8 mouse cellular contexts compared by ENCODE assay signal in genomic region chr5:148398451-148398765, GRCm38 (mm10). TPM values are rescaled to one million over a fixed set of nuclear protein-coding genes. Genes with fewer than 3 reads are reported as not detected.
DNase-seq lines count a peak whose midpoint lies in the region; ATAC-seq and TF ChIP-seq lines count a peak whose summit lies in the region.

No protein-coding gene starts in this region.

- no peak for TF ChIP-seq POLR2A in embryonic fibroblast, embryonic 13.5 days (IDR thresholded peaks at IDR 0.05; ENCODE audit: low read depth, low read length)

- no peak for ATAC-seq in neural tube, embryonic 11.5 days (ENCODE audit: insufficient read depth, low FRiP score, low TSS enrichment)
- ATAC-seq in limb, embryonic 13.5 days (ENCODE audit: low FRiP score, low read depth) = no peak
- no peak for ATAC-seq in stomach, embryonic 16.5 days (ENCODE audit: insufficient read depth, low FRiP score)

- peak overlapping the region; percentile 82 for H3K4me3 ChIP-seq in neural tube, embryonic 11.5 days (ENCODE audit: low read depth, low read length)
- H3K4me3 ChIP-seq in embryonic fibroblast, embryonic 13.5 days (ENCODE audit: insufficient read depth, low read length) = peak overlapping the region; percentile 76
- H3K4me3 ChIP-seq in limb, embryonic 13.5 days = peak overlapping the region; percentile 74
- H3K4me3 ChIP-seq in stomach, embryonic 16.5 days (replicated peaks; ENCODE audit: low read length) = peak overlapping the region; percentile 86

- H3K27ac ChIP-seq in neural tube, embryonic 11.5 days (ENCODE audit: low read depth, low read length) = no peak overlapping the region
- peak overlapping the region; percentile 61 for H3K27ac ChIP-seq in embryonic fibroblast, embryonic 13.5 days (ENCODE audit: insufficient read depth, low read length)
- no peak overlapping the region for H3K27ac ChIP-seq in limb, embryonic 13.5 days
- peak overlapping the region; percentile 18; the same call in 1 of the 2 replicates for H3K27ac ChIP-seq in stomach, embryonic 16.5 days (ENCODE audit: low read length)

- no peak for DNase-seq in neural tube, embryonic 11.5 days (ENCODE audit: low spot score)
- DNase-seq in neural tube, embryonic 10.5 days (ENCODE audit: extremely low spot score, low spot score) = no peak
- no peak for DNase-seq in urinary bladder, postnatal 10 days (ENCODE audit: low spot score)
- DNase-seq in right cerebral cortex, postnatal 4 days = no peak
- no peak for DNase-seq in embryo, embryonic 10 days (ENCODE audit: low spot score)

- TF ChIP-seq CTCF in embryonic fibroblast, embryonic 13.5 days (IDR thresholded peaks at IDR 0.05; ENCODE audit: borderline replicate concordance, insufficient read depth, low read length) = no peak

- H3K4me2 ChIP-seq in neural tube, embryonic 11.5 days (ENCODE audit: low read depth) = peak overlapping the region; percentile 100
- H3K4me2 ChIP-seq in limb, embryonic 13.5 days (replicated peaks) = peak overlapping the region; percentile 100
- peak overlapping the region; percentile 91 for H3K4me2 ChIP-seq in stomach, embryonic 16.5 days (ENCODE audit: low read depth, low read length)

- H3K36me3 ChIP-seq in neural tube, embryonic 11.5 days (ENCODE audit: control insufficient read depth, insufficient read depth, low read length) = no peaks in the 10 kb centered on the region
- peaks cover 6% of the 10 kb centered on the region; the same call in 1 of the 2 replicates for H3K36me3 ChIP-seq in limb, embryonic 13.5 days
- H3K36me3 ChIP-seq in stomach, embryonic 16.5 days (ENCODE audit: control insufficient read depth, insufficient read depth, low read length) = no peaks in the 10 kb centered on the region

- peaks cover 5% of the 10 kb centered on the region; the same call in 1 of the 2 replicates for H3K4me1 ChIP-seq in neural tube, embryonic 11.5 days (ENCODE audit: control insufficient read depth, insufficient read depth, low read length)
- 0 out of 2 replicates have a peak, but pooled peaks cover 2% of the 10 kb centered on the region for H3K4me1 ChIP-seq in embryonic fibroblast, embryonic 13.5 days (ENCODE audit: control insufficient read depth, insufficient read depth, low read length)
- 0 out of 2 replicates have a peak, but pooled peaks cover 8% of the 10 kb centered on the region for H3K4me1 ChIP-seq in limb, embryonic 13.5 days
- peaks cover 11% of the 10 kb centered on the region; the same call in 1 of the 2 replicates for H3K4me1 ChIP-seq in stomach, embryonic 16.5 days (ENCODE audit: control insufficient read depth, insufficient read depth, low read length)

- no peaks in the 10 kb centered on the region for H3K9me3 ChIP-seq in neural tube, embryonic 11.5 days (ENCODE audit: control insufficient read depth, low read length)
- H3K9me3 ChIP-seq in limb, embryonic 13.5 days = no peaks in the 10 kb centered on the region
- no peaks in the 10 kb centered on the region for H3K9me3 ChIP-seq in stomach, embryonic 16.5 days (replicated peaks; ENCODE audit: control insufficient read depth, low read length)

- no peaks in the 10 kb centered on the region for H3K27me3 ChIP-seq in neural tube, embryonic 11.5 days (ENCODE audit: control insufficient read depth, insufficient read depth, low read length)
- H3K27me3 ChIP-seq in limb, embryonic 13.5 days = peaks cover 4% of the 10 kb centered on the region; the same call in 1 of the 2 replicates
- no peaks in the 10 kb centered on the region for H3K27me3 ChIP-seq in stomach, embryonic 16.5 days (ENCODE audit: control insufficient read depth, insufficient read depth, low read length)

- 63% methylated on average over 6 of the region's 6 CpGs for WGBS in neural tube, embryonic 11.5 days
- WGBS in limb, embryonic 13.5 days = 57% methylated on average over 6 of the region's 6 CpGs
- WGBS in stomach, embryonic 16.5 days = 47% methylated on average over 6 of the region's 6 CpGs

- H3K9ac ChIP-seq in neural tube, embryonic 11.5 days (ENCODE audit: low read length) = peak overlapping the region; percentile 87; the same call in 1 of the 2 replicates
- peak overlapping the region; percentile 80; the same call in 1 of the 2 replicates for H3K9ac ChIP-seq in limb, embryonic 13.5 days
- peak overlapping the region; percentile 85; the same call in 1 of the 2 replicates for H3K9ac ChIP-seq in stomach, embryonic 16.5 days (ENCODE audit: low read length)

RNA-seq across cellular contexts. Expression of gene Slc7a1, which starts 1.3 kb away (rescaled TPM):
- 27.1 and 28.5 TPM in 2 replicates for polyA plus RNA-seq in neural tube, embryonic 11.5 days (2014; fragmentation: Nextera tagmentation; extraction: Ambion mirVana)
- 61.1 and 63.0 TPM in 2 replicates for polyA plus RNA-seq in embryonic fibroblast, embryonic 13.5 days (2011; ENCODE audit: insufficient read length, low read depth, missing spikeins)
- 13.7 and 14.9 TPM in 2 replicates for polyA plus RNA-seq in limb, embryonic 13.5 days (2015; fragmentation: Nextera tagmentation; extraction: Ambion mirVana)
- polyA plus RNA-seq in stomach, embryonic 16.5 days (2015; fragmentation: Nextera tagmentation; extraction: Ambion mirVana) = 24.8 and 25.0 TPM in 2 replicates

Comparison
In these comparisons a context has a peak if more than half of its experiments do, and no peak if none do; other contexts are left out.
1. H3K27ac ChIP-seq: peak in embryonic fibroblast, embryonic 13.5 days (single experiment) and stomach, embryonic 16.5 days (single experiment); none in neural tube, embryonic 11.5 days (single experiment) and limb, embryonic 13.5 days (single experiment).
2. Peak in every context shown above with its lines, with median percentiles within 50 percentile points of each other: H3K4me2 ChIP-seq, H3K4me3 ChIP-seq and H3K9ac ChIP-seq.